Mouse (Mus musculus): Measurements from ENCODE around the gene Gpr15. TPM values are rescaled to one million over a fixed set of nuclear protein-coding genes. Genes with fewer than 3 reads are reported as not detected.

Gene Gpr15
- total and polyA plus RNA-seq, 2 experiments from 2014 or later = 0.10 TPM; not detected in 1

- no peak for TF ChIP-seq CTCF (IDR thresholded peaks at IDR 0.05; ENCODE audit: low read depth)
- no peak for TF ChIP-seq EP300 (IDR thresholded peaks at IDR 0.05; ENCODE audit: low read depth)
- Histone ChIP-seq H3K4me1 (ENCODE audit: control insufficient read depth, insufficient read depth) (0 out of 2 replicates have a peak, but pooled peaks cover 4% of the 10 kb centered on the region), H3K9ac (replicated peaks; ENCODE audit: low read depth, low read length) (no peak overlapping the region)
These were observed 10.0 kb downstream of the Gpr15 start for GRCm38 (mm10) chr16:58708601-58709475.

GRCm38 (mm10) chr16:58707276-58707905 is 11.5 kb downstream of the Gpr15 start:
- no peak for DNase-seq (ENCODE audit: low spot score)
- WGBS = 83% methylated on average over 4 of the region's 4 CpGs
- H3K27me3 ChIP-seq (ENCODE audit: control insufficient read depth, insufficient read depth, low read length) = no peaks in the 10 kb centered on the region
- no peak overlapping the region for H3K4me3 ChIP-seq (ENCODE audit: low read depth, low read length)
- H3K9ac ChIP-seq (replicated peaks; ENCODE audit: low read depth, low read length) = no peak overlapping the region
- H3K4me2 ChIP-seq (ENCODE audit: low read depth, low read length) = no peak overlapping the region
- no peak overlapping the region for H3K27ac ChIP-seq (ENCODE audit: low read depth)
- H3K36me3 ChIP-seq (replicated peaks; ENCODE audit: control insufficient read depth, insufficient read depth, low read length) = no peaks in the 10 kb centered on the region
- no peak for ATAC-seq (ENCODE audit: insufficient read depth, low read depth)
- TF ChIP-seq EP300 (IDR thresholded peaks at IDR 0.05; ENCODE audit: low read depth) = no peak
- no peak for TF ChIP-seq CTCF (IDR thresholded peaks at IDR 0.05; ENCODE audit: low read depth)
- no peaks in the 10 kb centered on the region for H3K9me3 ChIP-seq (replicated peaks; ENCODE audit: control insufficient read depth, low read length)
- peaks cover 12% of the 10 kb centered on the region for H3K4me1 ChIP-seq (ENCODE audit: control insufficient read depth, insufficient read depth)

More at GRCm38 (mm10) chr16:58708601-58709475, 10.0 kb downstream of the Gpr15 start:
- Histone ChIP-seq H3K27ac (ENCODE audit: low read depth) (no peak overlapping the region), H3K36me3 (replicated peaks; ENCODE audit: control insufficient read depth, insufficient read depth, low read length) (no peaks in the 10 kb centered on the region), H3K4me2 (ENCODE audit: low read depth, low read length) (no peak overlapping the region), H3K4me3 (ENCODE audit: low read depth, low read length) (no peak overlapping the region), H3K27me3 (ENCODE audit: control insufficient read depth, insufficient read depth, low read length) (no peaks in the 10 kb centered on the region), H3K9me3 (replicated peaks; ENCODE audit: control insufficient read depth, low read length) (no peaks in the 10 kb centered on the region)
- ATAC-seq (ENCODE audit: insufficient read depth, low read depth) (no peak), DNase-seq (ENCODE audit: low spot score) (no peak)
- 84% methylated on average over 3 of the region's 3 CpGs for WGBS

GRCm38 (mm10) chr16:58704999-58705398 is 13.9 kb downstream of the Gpr15 start:
- DNase-seq (ENCODE audit: low spot score) (no peak), ATAC-seq (ENCODE audit: insufficient read depth, low read depth) (no peak)
- Histone ChIP-seq H3K4me2 (ENCODE audit: low read depth, low read length) (no peak overlapping the region), H3K27ac (ENCODE audit: low read depth) (no peak overlapping the region), H3K27me3 (ENCODE audit: control insufficient read depth, insufficient read depth, low read length) (no peaks in the 10 kb centered on the region), H3K4me1 (ENCODE audit: control insufficient read depth, insufficient read depth) (peaks cover 12% of the 10 kb centered on the region), H3K9me3 (replicated peaks; ENCODE audit: control insufficient read depth, low read length) (no peaks in the 10 kb centered on the region), H3K36me3 (replicated peaks; ENCODE audit: control insufficient read depth, insufficient read depth, low read length) (no peaks in the 10 kb centered on the region), H3K4me3 (ENCODE audit: low read depth, low read length) (no peak overlapping the region), H3K9ac (replicated peaks; ENCODE audit: low read depth, low read length) (no peak overlapping the region)
- TF ChIP-seq EP300 (IDR thresholded peaks at IDR 0.05; ENCODE audit: low read depth) (no peak), CTCF (IDR thresholded peaks at IDR 0.05; ENCODE audit: low read depth) (no peak)

GRCm38 (mm10) chr16:58703382-58704124 is 15.3 kb downstream of the Gpr15 start:
- no peak for ATAC-seq (ENCODE audit: insufficient read depth, low read depth)
- peak overlapping the region; percentile 57 for H3K27ac ChIP-seq (ENCODE audit: low read depth)
- H3K4me1 ChIP-seq (ENCODE audit: control insufficient read depth, insufficient read depth) = peaks cover 12% of the 10 kb centered on the region
- H3K36me3 ChIP-seq (replicated peaks; ENCODE audit: control insufficient read depth, insufficient read depth, low read length) = no peaks in the 10 kb centered on the region
- peak overlapping the region; percentile 39 for H3K4me2 ChIP-seq (ENCODE audit: low read depth, low read length)
- 5% methylated on average over 10 of the region's 10 CpGs for WGBS
- H3K9ac ChIP-seq (replicated peaks; ENCODE audit: low read depth, low read length) = no peak overlapping the region
- no peak overlapping the region for H3K4me3 ChIP-seq (ENCODE audit: low read depth, low read length)
- TF ChIP-seq EP300 (IDR thresholded peaks at IDR 0.05; ENCODE audit: low read depth) = peak; percentile 31; the same call in 1 of the 2 replicates
- TF ChIP-seq CTCF (IDR thresholded peaks at IDR 0.05; ENCODE audit: low read depth) = no peak
- no peaks in the 10 kb centered on the region for H3K27me3 ChIP-seq (ENCODE audit: control insufficient read depth, insufficient read depth, low read length)
- no peaks in the 10 kb centered on the region for H3K9me3 ChIP-seq (replicated peaks; ENCODE audit: control insufficient read depth, low read length)
- peak; percentile 25 for DNase-seq (ENCODE audit: low spot score)

GRCm38 (mm10) chr16:58702329-58702932 is 16.4 kb downstream of the Gpr15 start:
- H3K36me3 ChIP-seq (replicated peaks; ENCODE audit: control insufficient read depth, insufficient read depth, low read length) = no peaks in the 10 kb centered on the region
- 77% methylated on average over 10 of the region's 10 CpGs for WGBS
- TF ChIP-seq CTCF (IDR thresholded peaks at IDR 0.05; ENCODE audit: low read depth) = no peak
- TF ChIP-seq EP300 (IDR thresholded peaks at IDR 0.05; ENCODE audit: low read depth) = no peak

More at GRCm38 (mm10) chr16:58702329-58702932, 16.4 kb downstream of the Gpr15 start:
- Histone ChIP-seq H3K9ac (replicated peaks; ENCODE audit: low read depth, low read length) (no peak overlapping the region), H3K9me3 (replicated peaks; ENCODE audit: control insufficient read depth, low read length) (no peaks in the 10 kb centered on the region), H3K27ac (ENCODE audit: low read depth) (no peak overlapping the region), H3K4me3 (ENCODE audit: low read depth, low read length) (no peak overlapping the region), H3K4me2 (ENCODE audit: low read depth, low read length) (no peak overlapping the region), H3K27me3 (ENCODE audit: control insufficient read depth, insufficient read depth, low read length) (no peaks in the 10 kb centered on the region), H3K4me1 (ENCODE audit: control insufficient read depth, insufficient read depth) (peaks cover 12% of the 10 kb centered on the region)
- no peak for DNase-seq (ENCODE audit: low spot score)
- ATAC-seq (ENCODE audit: insufficient read depth, low read depth) = no peak

Measured in heart, postnatal 0 days (tissue).